Mouse (Mus musculus): ENCODE data around the gene Gtf3c4. TPM values are rescaled to one million over a fixed set of nuclear protein-coding genes. Genes with fewer than 3 reads are reported as not detected.

The Gtf3c4 gene
- total and polyA plus RNA-seq, 2 experiments from 2014 or later: 4.0 to 26.4 TPM

GRCm38 (mm10) chr2:28799575-28799974 is 40.6 kb downstream of the Gtf3c4 start:
- no peak overlapping the region for H3K4me2 ChIP-seq (ENCODE audit: low read depth, low read length)
- no peak overlapping the region for H3K27ac ChIP-seq (ENCODE audit: low read depth)
- H3K9ac ChIP-seq (replicated peaks; ENCODE audit: low read depth, low read length): no peak overlapping the region
- H3K36me3 ChIP-seq (replicated peaks; ENCODE audit: control insufficient read depth, insufficient read depth, low read length): no peaks in the 10 kb centered on the region
- ATAC-seq (ENCODE audit: insufficient read depth, low read depth) (no peak), DNase-seq (ENCODE audit: low spot score) (no peak)
- H3K27me3 ChIP-seq (ENCODE audit: control insufficient read depth, insufficient read depth, low read length): no peaks in the 10 kb centered on the region
- no peaks in the 10 kb centered on the region for H3K9me3 ChIP-seq (replicated peaks; ENCODE audit: control insufficient read depth, low read length)
- WGBS: 61% methylated on average over 2 of the region's 2 CpGs
- no peak overlapping the region for H3K4me3 ChIP-seq (ENCODE audit: low read depth, low read length)
- no peak for TF ChIP-seq EP300 (IDR thresholded peaks at IDR 0.05; ENCODE audit: low read depth)
- no peak for TF ChIP-seq CTCF (IDR thresholded peaks at IDR 0.05; ENCODE audit: low read depth)
- H3K4me1 ChIP-seq (ENCODE audit: control insufficient read depth, insufficient read depth): no peaks in the 10 kb centered on the region

GRCm38 (mm10) chr2:28798390-28798789 is 41.8 kb downstream of the Gtf3c4 start:
- WGBS: 22% methylated on average over 3 of the region's 3 CpGs
- H3K27me3 ChIP-seq (ENCODE audit: control insufficient read depth, insufficient read depth, low read length): no peaks in the 10 kb centered on the region
- TF ChIP-seq CTCF (IDR thresholded peaks at IDR 0.05; ENCODE audit: low read depth) (no peak), EP300 (IDR thresholded peaks at IDR 0.05; ENCODE audit: low read depth) (no peak)
- no peak overlapping the region for H3K4me3 ChIP-seq (ENCODE audit: low read depth, low read length)
- no peaks in the 10 kb centered on the region for H3K4me1 ChIP-seq (ENCODE audit: control insufficient read depth, insufficient read depth)
- H3K4me2 ChIP-seq (ENCODE audit: low read depth, low read length): no peak overlapping the region
- ATAC-seq (ENCODE audit: insufficient read depth, low read depth): no peak
- DNase-seq (ENCODE audit: low spot score): peak; percentile 45
- H3K9me3 ChIP-seq (replicated peaks; ENCODE audit: control insufficient read depth, low read length): no peaks in the 10 kb centered on the region
- H3K9ac ChIP-seq (replicated peaks; ENCODE audit: low read depth, low read length): no peak overlapping the region
- H3K36me3 ChIP-seq (replicated peaks; ENCODE audit: control insufficient read depth, insufficient read depth, low read length): no peaks in the 10 kb centered on the region
- H3K27ac ChIP-seq (ENCODE audit: low read depth): peak overlapping the region; percentile 26

DNA sequence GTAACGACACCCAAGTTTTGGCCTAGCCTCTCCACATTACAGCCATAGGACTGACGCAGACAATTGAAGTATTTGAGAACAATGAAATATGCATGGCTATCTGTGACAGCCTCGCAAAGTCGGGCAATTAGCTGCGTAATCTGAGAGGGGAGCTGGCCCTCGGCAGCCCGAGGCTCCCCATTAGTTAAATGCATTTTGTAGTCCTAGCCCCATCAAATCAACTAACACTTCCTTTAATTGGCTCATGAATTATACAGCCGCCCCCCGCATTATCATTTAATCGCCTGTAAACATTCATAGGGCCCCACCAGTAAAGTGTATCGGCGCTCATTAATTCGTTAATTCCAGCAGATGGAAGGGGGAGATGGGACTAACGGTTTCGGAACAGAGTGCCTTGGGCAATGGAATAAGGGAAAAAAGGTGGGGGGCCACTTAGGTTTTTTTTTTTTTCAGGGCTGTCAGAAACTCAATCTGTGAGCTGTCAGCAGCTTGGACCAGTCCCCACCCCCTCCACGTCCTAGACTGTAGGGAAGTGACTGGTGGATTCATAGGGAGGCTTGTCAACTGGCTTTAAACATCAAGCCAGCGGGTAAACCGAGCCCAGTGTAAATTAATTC is 42.6 kb downstream of the Gtf3c4 start:
- H3K9me3 ChIP-seq (replicated peaks; ENCODE audit: control insufficient read depth, low read length): no peaks in the 10 kb centered on the region
- TF ChIP-seq EP300 (IDR thresholded peaks at IDR 0.05; ENCODE audit: low read depth) (no peak), CTCF (IDR thresholded peaks at IDR 0.05; ENCODE audit: low read depth) (no peak)
- DNase-seq (ENCODE audit: low spot score) (no peak), ATAC-seq (ENCODE audit: insufficient read depth, low read depth) (no peak)
- H3K27ac ChIP-seq (ENCODE audit: low read depth): no peak overlapping the region
- no peak overlapping the region for H3K9ac ChIP-seq (replicated peaks; ENCODE audit: low read depth, low read length)
- 60% methylated on average over 18 of the region's 18 CpGs for WGBS
- no peaks in the 10 kb centered on the region for H3K36me3 ChIP-seq (replicated peaks; ENCODE audit: control insufficient read depth, insufficient read depth, low read length)
- H3K27me3 ChIP-seq (ENCODE audit: control insufficient read depth, insufficient read depth, low read length): no peaks in the 10 kb centered on the region
- no peak overlapping the region for H3K4me2 ChIP-seq (ENCODE audit: low read depth, low read length)
- no peak overlapping the region for H3K4me3 ChIP-seq (ENCODE audit: low read depth, low read length)
- H3K4me1 ChIP-seq (ENCODE audit: control insufficient read depth, insufficient read depth): no peaks in the 10 kb centered on the region

DNA sequence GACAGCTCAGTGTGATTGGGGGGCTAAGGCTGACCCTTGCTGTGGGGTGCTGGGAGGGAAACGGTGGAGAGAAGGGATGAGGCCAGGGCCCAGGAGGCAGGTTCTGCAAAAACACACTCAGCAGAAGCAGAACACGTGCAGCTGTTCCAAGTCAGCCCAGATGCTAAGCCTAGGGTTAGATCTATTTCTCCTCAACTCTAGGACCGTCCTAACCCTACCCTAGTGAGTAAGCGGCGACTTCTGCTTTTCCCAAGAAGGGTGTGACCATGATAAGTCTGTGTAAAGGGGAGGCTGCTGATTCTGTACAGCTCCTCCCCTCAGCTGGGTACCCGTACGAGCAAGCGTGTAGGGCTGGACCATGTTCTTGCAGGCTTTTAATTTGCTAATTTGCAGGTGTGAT is 43.9 kb downstream of the Gtf3c4 start:
- H3K4me1 ChIP-seq (ENCODE audit: control insufficient read depth, insufficient read depth): no peaks in the 10 kb centered on the region
- DNase-seq (ENCODE audit: low spot score) (no peak), ATAC-seq (ENCODE audit: insufficient read depth, low read depth) (no peak)
- no peak overlapping the region for H3K4me2 ChIP-seq (ENCODE audit: low read depth, low read length)
- WGBS: 50% methylated on average over 8 of the region's 8 CpGs
- no peak overlapping the region for H3K4me3 ChIP-seq (ENCODE audit: low read depth, low read length)
- no peak overlapping the region for H3K9ac ChIP-seq (replicated peaks; ENCODE audit: low read depth, low read length)
- H3K27me3 ChIP-seq (ENCODE audit: control insufficient read depth, insufficient read depth, low read length): no peaks in the 10 kb centered on the region
- TF ChIP-seq CTCF (IDR thresholded peaks at IDR 0.05; ENCODE audit: low read depth) (no peak), EP300 (IDR thresholded peaks at IDR 0.05; ENCODE audit: low read depth) (no peak)
- H3K36me3 ChIP-seq (replicated peaks; ENCODE audit: control insufficient read depth, insufficient read depth, low read length): no peaks in the 10 kb centered on the region
- no peak overlapping the region for H3K27ac ChIP-seq (ENCODE audit: low read depth)
- H3K9me3 ChIP-seq (replicated peaks; ENCODE audit: control insufficient read depth, low read length): no peaks in the 10 kb centered on the region

GRCm38 (mm10) chr2:28794623-28795022 is 45.5 kb downstream of the Gtf3c4 start:
- no peak for ATAC-seq (ENCODE audit: insufficient read depth, low read depth)
- Histone ChIP-seq H3K9me3 (replicated peaks; ENCODE audit: control insufficient read depth, low read length) (no peaks in the 10 kb centered on the region), H3K9ac (replicated peaks; ENCODE audit: low read depth, low read length) (no peak overlapping the region), H3K36me3 (replicated peaks; ENCODE audit: control insufficient read depth, insufficient read depth, low read length) (no peaks in the 10 kb centered on the region), H3K4me3 (ENCODE audit: low read depth, low read length) (no peak overlapping the region), H3K27me3 (ENCODE audit: control insufficient read depth, insufficient read depth, low read length) (no peaks in the 10 kb centered on the region), H3K27ac (ENCODE audit: low read depth) (no peak overlapping the region), H3K4me1 (ENCODE audit: control insufficient read depth, insufficient read depth) (no peaks in the 10 kb centered on the region), H3K4me2 (ENCODE audit: low read depth, low read length) (no peak overlapping the region)
- DNase-seq (ENCODE audit: low spot score): no peak
- no peak for TF ChIP-seq EP300 (IDR thresholded peaks at IDR 0.05; ENCODE audit: low read depth)
- no peak for TF ChIP-seq CTCF (IDR thresholded peaks at IDR 0.05; ENCODE audit: low read depth)
- 76% methylated on average over 5 of the region's 5 CpGs for WGBS
